Mouse (Mus musculus): ENCODE data around the gene Mthfs. TPM values are rescaled to one million over a fixed set of nuclear protein-coding genes. Genes with fewer than 3 reads are reported as not detected.
"Not testable (repeated sequence)": the region's sequence is repeated elsewhere in the genome, so short reads cannot be mapped to it uniquely, and the experiment has no call there.

The Mthfs gene
- polyA plus RNA-seq (2015; fragmentation: Nextera tagmentation; extraction: Ambion mirVana): 15.4 and 17.5 TPM in 2 replicates

GRCm38 (mm10) chr9:89210353-89211064 is at the start of gene Mthfs:
TSS of gene Mthfs (plus strand) at chr9:89210676.
- not testable (repeated sequence) for H3K27ac ChIP-seq (ENCODE audit: low read length); H3K36me3 ChIP-seq (ENCODE audit: control insufficient read depth, insufficient read depth); H3K9me3 ChIP-seq (replicated peaks; ENCODE audit: control insufficient read depth, low read length); H3K4me1 ChIP-seq (ENCODE audit: control insufficient read depth, low read depth, low read length); H3K9ac ChIP-seq (ENCODE audit: low read depth, low read length); H3K27me3 ChIP-seq (ENCODE audit: control insufficient read depth, insufficient read depth, low read depth, low read length)
- Histone ChIP-seq H3K4me3 (ENCODE audit: low read depth, low read length) (peak within 1 kb of the TSS; percentile 44), H3K4me2 (ENCODE audit: low read depth, low read length) (peak within 1 kb of the TSS; percentile 41)
- ATAC-seq (ENCODE audit: low read depth): 0 out of 2 replicates have a peak, but pooled peaks have one; percentile 22
- WGBS (ENCODE audit: insufficient replicate concordance): 26% methylated on average over 9 of the region's 12 CpGs

- not testable (repeated sequence) for H3K9ac ChIP-seq (ENCODE audit: low read depth, low read length); H3K4me3 ChIP-seq (ENCODE audit: low read depth, low read length); H3K9me3 ChIP-seq (replicated peaks; ENCODE audit: control insufficient read depth, low read length); H3K36me3 ChIP-seq (ENCODE audit: control insufficient read depth, insufficient read depth); H3K27ac ChIP-seq (ENCODE audit: low read length); H3K4me1 ChIP-seq (ENCODE audit: control insufficient read depth, low read depth, low read length); H3K27me3 ChIP-seq (ENCODE audit: control insufficient read depth, insufficient read depth, low read depth, low read length); H3K4me2 ChIP-seq (ENCODE audit: low read depth, low read length); ATAC-seq (ENCODE audit: low read depth)
These were observed 37.9 kb upstream of the Mthfs start for GRCm38 (mm10) chr9:89172539-89172938.

- H3K9ac ChIP-seq (ENCODE audit: low read depth, low read length); ATAC-seq (ENCODE audit: low read depth); H3K27ac ChIP-seq (ENCODE audit: low read length); H3K4me1 ChIP-seq (ENCODE audit: control insufficient read depth, low read depth, low read length); H3K4me2 ChIP-seq (ENCODE audit: low read depth, low read length); H3K36me3 ChIP-seq (ENCODE audit: control insufficient read depth, insufficient read depth); H3K9me3 ChIP-seq (replicated peaks; ENCODE audit: control insufficient read depth, low read length); H3K4me3 ChIP-seq (ENCODE audit: low read depth, low read length); H3K27me3 ChIP-seq (ENCODE audit: control insufficient read depth, insufficient read depth, low read depth, low read length): not testable (repeated sequence)
- WGBS (ENCODE audit: insufficient replicate concordance): 32% methylated on average over 2 of the region's 3 CpGs
These were observed 31.6 kb upstream of the Mthfs start for GRCm38 (mm10) chr9:89178833-89179232.

GRCm38 (mm10) chr9:89179469-89179868 is 31.0 kb upstream of the Mthfs start:
- H3K36me3 ChIP-seq (ENCODE audit: control insufficient read depth, insufficient read depth); H3K4me1 ChIP-seq (ENCODE audit: control insufficient read depth, low read depth, low read length); H3K4me2 ChIP-seq (ENCODE audit: low read depth, low read length); H3K9me3 ChIP-seq (replicated peaks; ENCODE audit: control insufficient read depth, low read length); ATAC-seq (ENCODE audit: low read depth); H3K9ac ChIP-seq (ENCODE audit: low read depth, low read length); H3K4me3 ChIP-seq (ENCODE audit: low read depth, low read length); H3K27me3 ChIP-seq (ENCODE audit: control insufficient read depth, insufficient read depth, low read depth, low read length); H3K27ac ChIP-seq (ENCODE audit: low read length): not testable (repeated sequence)
- WGBS (ENCODE audit: insufficient replicate concordance): 25% methylated on average over 2 of the region's 4 CpGs

- H3K27me3 ChIP-seq (ENCODE audit: control insufficient read depth, insufficient read depth, low read depth, low read length); H3K4me3 ChIP-seq (ENCODE audit: low read depth, low read length); H3K4me1 ChIP-seq (ENCODE audit: control insufficient read depth, low read depth, low read length); ATAC-seq (ENCODE audit: low read depth); H3K9me3 ChIP-seq (replicated peaks; ENCODE audit: control insufficient read depth, low read length); H3K27ac ChIP-seq (ENCODE audit: low read length); H3K4me2 ChIP-seq (ENCODE audit: low read depth, low read length); H3K36me3 ChIP-seq (ENCODE audit: control insufficient read depth, insufficient read depth); H3K9ac ChIP-seq (ENCODE audit: low read depth, low read length): not testable (repeated sequence)
- WGBS (ENCODE audit: insufficient replicate concordance): 61% methylated on average over 15 of the region's 15 CpGs
These were observed 23.5 kb upstream of the Mthfs start for GRCm38 (mm10) chr9:89187006-89187405.

GRCm38 (mm10) chr9:89195483-89195882 is 15.0 kb upstream of the Mthfs start:
- H3K9ac ChIP-seq (ENCODE audit: low read depth, low read length); H3K4me3 ChIP-seq (ENCODE audit: low read depth, low read length); H3K9me3 ChIP-seq (replicated peaks; ENCODE audit: control insufficient read depth, low read length); ATAC-seq (ENCODE audit: low read depth); H3K36me3 ChIP-seq (ENCODE audit: control insufficient read depth, insufficient read depth); H3K27me3 ChIP-seq (ENCODE audit: control insufficient read depth, insufficient read depth, low read depth, low read length); H3K4me1 ChIP-seq (ENCODE audit: control insufficient read depth, low read depth, low read length); H3K4me2 ChIP-seq (ENCODE audit: low read depth, low read length); H3K27ac ChIP-seq (ENCODE audit: low read length): not testable (repeated sequence)

- H3K27ac ChIP-seq (ENCODE audit: low read length); H3K9me3 ChIP-seq (replicated peaks; ENCODE audit: control insufficient read depth, low read length); H3K4me2 ChIP-seq (ENCODE audit: low read depth, low read length); H3K4me1 ChIP-seq (ENCODE audit: control insufficient read depth, low read depth, low read length); H3K9ac ChIP-seq (ENCODE audit: low read depth, low read length); H3K27me3 ChIP-seq (ENCODE audit: control insufficient read depth, insufficient read depth, low read depth, low read length); ATAC-seq (ENCODE audit: low read depth); H3K4me3 ChIP-seq (ENCODE audit: low read depth, low read length); H3K36me3 ChIP-seq (ENCODE audit: control insufficient read depth, insufficient read depth): not testable (repeated sequence)
- WGBS (ENCODE audit: insufficient replicate concordance): no CpG with 5 or more reads among the region's 1 CpGs
These were observed 13.0 kb upstream of the Mthfs start for GRCm38 (mm10) chr9:89197509-89197908.

- whole genome bisulfite sequencing (ENCODE audit: insufficient replicate concordance): 65% methylated on average over 3 of the region's 3 CpGs
- H3K9ac ChIP-seq (ENCODE audit: low read depth, low read length); H3K4me2 ChIP-seq (ENCODE audit: low read depth, low read length); H3K9me3 ChIP-seq (replicated peaks; ENCODE audit: control insufficient read depth, low read length); H3K27me3 ChIP-seq (ENCODE audit: control insufficient read depth, insufficient read depth, low read depth, low read length); ATAC-seq (ENCODE audit: low read depth); H3K36me3 ChIP-seq (ENCODE audit: control insufficient read depth, insufficient read depth); H3K4me3 ChIP-seq (ENCODE audit: low read depth, low read length); H3K4me1 ChIP-seq (ENCODE audit: control insufficient read depth, low read depth, low read length); H3K27ac ChIP-seq (ENCODE audit: low read length): not testable (repeated sequence)
These were observed 12.1 kb upstream of the Mthfs start for GRCm38 (mm10) chr9:89198349-89198748.

- H3K4me2 ChIP-seq (ENCODE audit: low read depth, low read length); H3K4me3 ChIP-seq (ENCODE audit: low read depth, low read length); H3K4me1 ChIP-seq (ENCODE audit: control insufficient read depth, low read depth, low read length); H3K9ac ChIP-seq (ENCODE audit: low read depth, low read length); H3K9me3 ChIP-seq (replicated peaks; ENCODE audit: control insufficient read depth, low read length); H3K27ac ChIP-seq (ENCODE audit: low read length); H3K36me3 ChIP-seq (ENCODE audit: control insufficient read depth, insufficient read depth); ATAC-seq (ENCODE audit: low read depth); H3K27me3 ChIP-seq (ENCODE audit: control insufficient read depth, insufficient read depth, low read depth, low read length): not testable (repeated sequence)
- 41% methylated on average over 5 of the region's 5 CpGs for WGBS (ENCODE audit: insufficient replicate concordance)
These were observed 11.5 kb upstream of the Mthfs start, which contains the start of the genes Bcl2a1b and Gm29094 for GRCm38 (mm10) chr9:89198969-89199416. TSS of gene Bcl2a1b (plus strand) at chr9:89199209. TSS of gene Gm29094 (plus strand) at chr9:89199379.

Data from liver, embryonic 16.5 days (tissue).